Mouse (Mus musculus): ENCODE results near the gene Gm49776. TPM values are rescaled to one million over a fixed set of nuclear protein-coding genes. Genes with fewer than 3 reads are reported as not detected.

Gm49776 gene
- total RNA-seq, 4 experiments from 2014 or later, result not detected

- DNase-seq, result peak; percentile 66
Observed at GRCm38 (mm10) chr16:18234671-18235388, 23.3 kb downstream of the Gm49776 start, which contains the start of gene Zdhhc8. TSS of gene Zdhhc8 (minus strand) at chr16:18235136.

- DNase-seq, result no peak
Observed at GRCm38 (mm10) chr16:18233919-18234670, 24.0 kb downstream of the Gm49776 start.

- no peak for DNase-seq
Observed at GRCm38 (mm10) chr16:18233451-18233850, 24.7 kb downstream of the Gm49776 start.

- DNase-seq, result no peak
Observed at GRCm38 (mm10) chr16:18231451-18231850, 26.7 kb downstream of the Gm49776 start.

GRCm38 (mm10) chr16:18231047-18231446 lies 27.1 kb downstream of the Gm49776 start:
- DNase-seq, result no peak

- DNase-seq, result no peak
Observed at GRCm38 (mm10) chr16:18230617-18231016, 27.5 kb downstream of the Gm49776 start.

- DNase-seq, result no peak
Observed at GRCm38 (mm10) chr16:18229622-18230021, 28.5 kb downstream of the Gm49776 start.

- DNase-seq, result no peak
Observed at GRCm38 (mm10) chr16:18228856-18229255, 29.3 kb downstream of the Gm49776 start.

GRCm38 (mm10) chr16:18227897-18228422 lies 30.2 kb downstream of the Gm49776 start:
- DNase-seq, result no peak

GRCm38 (mm10) chr16:18227187-18227586 lies 30.9 kb downstream of the Gm49776 start:
- DNase-seq, result no peak

GRCm38 (mm10) chr16:18222188-18222587 lies 35.9 kb downstream of the Gm49776 start:
- DNase-seq, result no peak

- DNase-seq, result no peak
Observed at GRCm38 (mm10) chr16:18221543-18221898, 36.6 kb downstream of the Gm49776 start.

GRCm38 (mm10) chr16:18220856-18221542 lies 37.1 kb downstream of the Gm49776 start:
- DNase-seq, result no peak

GRCm38 (mm10) chr16:18220001-18220400 lies 38.1 kb downstream of the Gm49776 start:
- peak; percentile 34 for DNase-seq

GRCm38 (mm10) chr16:18218580-18218996 lies 39.5 kb downstream of the Gm49776 start:
- DNase-seq, result no peak

GRCm38 (mm10) chr16:18217579-18217978 lies 40.5 kb downstream of the Gm49776 start, which contains the start of gene Ccdc188:
TSS of gene Ccdc188 (plus strand) at chr16:18217879.
- no peak for DNase-seq

GRCm38 (mm10) chr16:18214858-18215257 lies 43.3 kb downstream of the Gm49776 start:
- DNase-seq, result no peak

GRCm38 (mm10) chr16:18213689-18214088 lies 44.4 kb downstream of the Gm49776 start:
- DNase-seq, result no peak

- peak; percentile 55 for DNase-seq
Observed at GRCm38 (mm10) chr16:18211417-18212171, 46.5 kb downstream of the Gm49776 start.

GRCm38 (mm10) chr16:18210701-18211416 lies 47.3 kb downstream of the Gm49776 start:
- DNase-seq, result no peak

- no peak for DNase-seq
Observed at GRCm38 (mm10) chr16:18203430-18204091, 54.6 kb downstream of the Gm49776 start.

Measured in adrenal gland, adult 8-10 months (tissue).